ENCODE assay signal across 15 mouse cellular contexts in genomic region chr1:158853936-158854882, GRCm38 (mm10).
DNase-seq lines count a peak whose midpoint lies in the region; ATAC-seq and TF ChIP-seq lines count a peak whose summit lies in the region.
"Had no signal": no experiment of that assay in that cellular context is flagged by ENCODE, and none has a peak within 500 bp of the region (broad histone marks: within the 10 kb centered on the region; RNA-seq: fewer than 3 reads in every experiment).

No protein-coding gene starts in this region.

- H3K36me3 ChIP-seq in kidney, embryonic 14.5 days (ENCODE audit: control insufficient read depth, insufficient read depth, low read length) = no peaks in the 10 kb centered on the region
- H3K36me3 ChIP-seq in kidney, embryonic 16.5 days (ENCODE audit: insufficient read depth, low read length) = no peaks in the 10 kb centered on the region
- no peaks in the 10 kb centered on the region for H3K36me3 ChIP-seq in C2C12 (ENCODE audit: control insufficient read depth, insufficient read depth)
- H3K36me3 ChIP-seq in embryonic facial prominence, embryonic 14.5 days (ENCODE audit: control insufficient read depth, insufficient read depth, low read length) = no peaks in the 10 kb centered on the region

- H3K9me3 ChIP-seq in kidney, embryonic 14.5 days (ENCODE audit: control insufficient read depth, low read length) = no peaks in the 10 kb centered on the region
- no peaks in the 10 kb centered on the region for H3K9me3 ChIP-seq in kidney, embryonic 16.5 days (ENCODE audit: low read length)
- H3K9me3 ChIP-seq in embryonic facial prominence, embryonic 14.5 days (ENCODE audit: control insufficient read depth, low read length) = no peaks in the 10 kb centered on the region

- TF ChIP-seq CTCF in C2C12 (IDR thresholded peaks at IDR 0.05; ENCODE audit: control insufficient read depth, insufficient read depth, insufficient read length) = no peak

- H3K79me2 ChIP-seq in C2C12 (ENCODE audit: control insufficient read depth, insufficient read depth) = no peaks in the 10 kb centered on the region

- no peak overlapping the region for H3K27ac ChIP-seq in kidney, embryonic 14.5 days (ENCODE audit: low read depth, low read length)
- no peak overlapping the region for H3K27ac ChIP-seq in kidney, embryonic 16.5 days (ENCODE audit: low read length)
- H3K27ac ChIP-seq in embryonic facial prominence, embryonic 14.5 days (replicated peaks; ENCODE audit: low read depth, low read length) = no peak overlapping the region

- H3ac ChIP-seq in C2C12 (ENCODE audit: control insufficient read depth, insufficient read length, low read depth) = no peak overlapping the region

- no peak overlapping the region for H3K4me2 ChIP-seq in kidney, embryonic 14.5 days (replicated peaks; ENCODE audit: low read depth, low read length)
- H3K4me2 ChIP-seq in kidney, embryonic 16.5 days (replicated peaks; ENCODE audit: low read depth, low read length) = no peak overlapping the region
- no peak overlapping the region for H3K4me2 ChIP-seq in embryonic facial prominence, embryonic 14.5 days (ENCODE audit: low read depth, low read length)

- DNase-seq in 3T3-L1 (ENCODE audit: low read depth, low spot score) = peak; percentile 75
- DNase-seq in embryonic facial prominence, embryonic 14.5 days (ENCODE audit: low spot score) = peak; percentile 69
- DNase-seq in Muller cell, postnatal 12 days (ENCODE audit: inconsistent ontology term) = no peak
- DNase-seq in left cerebral cortex, postnatal 10 days (ENCODE audit: extremely low spot score in 1 of 2, low spot score in 2 of 2) = no peak
- DNase-seq: adrenal gland, postnatal 10 days; cerebellum, postnatal 14 days; lung, postnatal 4 days; retina, postnatal 1 day; thymus, postnatal 4 days had no signal

- intact Hi-C loops in left cerebral cortex, postnatal 10 days (cut with DNase I) = no loop called here

- H3K4me3 ChIP-seq in kidney, embryonic 14.5 days (ENCODE audit: low read length) = no peak overlapping the region
- no peak overlapping the region for H3K4me3 ChIP-seq in kidney, embryonic 16.5 days (ENCODE audit: low read length)
- H3K4me3 ChIP-seq in C2C12 (ENCODE audit: insufficient read depth, poor library complexity, severe bottlenecking) = no peak overlapping the region
- no peak overlapping the region for H3K4me3 ChIP-seq in embryonic facial prominence, embryonic 14.5 days (ENCODE audit: low read depth, low read length)
- H3K4me3 ChIP-seq: erythroblast, embryonic 14.5 days had no signal

- H3K79me3 ChIP-seq in C2C12 (ENCODE audit: low read depth) = no peaks in the 10 kb centered on the region

- 57% methylated on average over 5 of the region's 5 CpGs for WGBS in kidney, embryonic 14.5 days
- 53% methylated on average over 5 of the region's 5 CpGs for WGBS in kidney, embryonic 16.5 days
- WGBS in embryonic facial prominence, embryonic 14.5 days = 31% methylated on average over 5 of the region's 5 CpGs

- H3K27me3 ChIP-seq in kidney, embryonic 14.5 days (ENCODE audit: control insufficient read depth, insufficient read depth, low read length) = no peaks in the 10 kb centered on the region
- no peaks in the 10 kb centered on the region for H3K27me3 ChIP-seq in kidney, embryonic 16.5 days (ENCODE audit: insufficient read depth, low read length)
- H3K27me3 ChIP-seq in C2C12 (ENCODE audit: control insufficient read depth, insufficient read depth, insufficient read length) = no peaks in the 10 kb centered on the region
- no peaks in the 10 kb centered on the region for H3K27me3 ChIP-seq in embryonic facial prominence, embryonic 14.5 days (replicated peaks; ENCODE audit: control insufficient read depth, insufficient read depth, low read length)

- H3K9ac ChIP-seq in kidney, embryonic 14.5 days (ENCODE audit: low read depth, low read length) = no peak overlapping the region
- H3K9ac ChIP-seq in kidney, embryonic 16.5 days (replicated peaks; ENCODE audit: low read length) = no peak overlapping the region
- no peak overlapping the region for H3K9ac ChIP-seq in embryonic facial prominence, embryonic 14.5 days (ENCODE audit: low read depth, low read length)

- H3K4me1 ChIP-seq in kidney, embryonic 14.5 days (ENCODE audit: control insufficient read depth, insufficient read depth, low read length) = no peaks in the 10 kb centered on the region
- no peaks in the 10 kb centered on the region for H3K4me1 ChIP-seq in kidney, embryonic 16.5 days (ENCODE audit: insufficient read depth, low read length)
- peaks cover 4% of the 10 kb centered on the region; the same call in 1 of the 2 replicates for H3K4me1 ChIP-seq in embryonic facial prominence, embryonic 14.5 days (ENCODE audit: control insufficient read depth, insufficient read depth, low read length)

- peak; percentile 46; the same call in 1 of the 2 replicates for ATAC-seq in kidney, embryonic 14.5 days (ENCODE audit: low FRiP score, low TSS enrichment)
- ATAC-seq in kidney, embryonic 16.5 days (ENCODE audit: low FRiP score, low TSS enrichment) = no peak
- ATAC-seq in embryonic facial prominence, embryonic 14.5 days (ENCODE audit: low read depth) = peak; percentile 86
- ATAC-seq in monocyte, adult 5-6 weeks (replicated peaks; ENCODE audit: insufficient number of reproducible peaks, low FRiP score, low TSS enrichment, poor library complexity, severe bottlenecking) = no peak
- ATAC-seq: midbrain, embryonic 16.5 days had no signal

TF ChIP-seq in C2C12, 6 proteins besides CTCF, POLR2A, EP300 and RAD21:
- TF ChIP-seq MYOG (IDR thresholded peaks at IDR 0.05; ENCODE audit: control insufficient read depth, extremely low read depth, insufficient read length) (no peak), MYOD1 (IDR thresholded peaks at IDR 0.05; ENCODE audit: control insufficient read depth, insufficient read length, low read depth) (peak; percentile 26)

Comparison
In these comparisons a context has a peak if more than half of its experiments do, and no peak if none do; other contexts are left out.
1. ATAC-seq: peak in kidney, embryonic 14.5 days (single experiment) and embryonic facial prominence, embryonic 14.5 days (single experiment); none in kidney, embryonic 16.5 days (single experiment) and monocyte, adult 5-6 weeks (single experiment).
2. DNase-seq: peak in 3T3-L1 (single experiment) and embryonic facial prominence, embryonic 14.5 days (single experiment); none in Muller cell, postnatal 12 days (single experiment) and left cerebral cortex, postnatal 10 days (0 of 2).